Mouse (Mus musculus): Measurements from ENCODE around the gene Tspan18.

DNA sequence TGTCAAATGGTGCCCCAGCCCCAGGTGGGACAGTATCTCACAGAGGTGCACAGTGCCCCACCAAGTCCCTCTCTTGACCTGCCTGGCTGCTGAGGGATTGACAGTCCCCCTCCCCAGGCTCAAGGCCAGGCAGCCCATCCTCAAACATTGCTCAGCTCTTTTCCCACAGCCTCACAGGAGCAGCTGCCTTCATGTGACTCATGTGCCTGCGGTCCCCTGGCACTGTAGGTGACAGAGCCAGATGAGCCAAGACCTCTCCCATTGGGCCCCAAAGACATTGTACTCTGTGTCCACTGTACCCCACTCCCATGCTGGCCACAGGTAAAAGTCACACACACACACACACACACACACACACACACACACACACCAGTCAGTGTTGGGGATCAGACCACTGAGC lies 128.2 kb downstream of the Tspan18 start:
- TF ChIP-seq EP300 (IDR thresholded peaks at IDR 0.05; ENCODE audit: low read length): no peak
- TF ChIP-seq POLR2A (IDR thresholded peaks at IDR 0.05; ENCODE audit: low read depth, low read length): no peak
- no peak for TF ChIP-seq MAZ (IDR thresholded peaks at IDR 0.05; ENCODE audit: low read depth, low read length)
- TF ChIP-seq UBTF (IDR thresholded peaks at IDR 0.05; ENCODE audit: low read depth, low read length): no peak
- no peak for TF ChIP-seq CTCF (conservative IDR thresholded peaks at IDR 0.05 in 1 of 2, IDR thresholded peaks at IDR 0.05 in 1 of 2; ENCODE audit: low read depth in 2 of 2, low read length in 2 of 2)
- TF ChIP-seq MAX (IDR thresholded peaks at IDR 0.05; ENCODE audit: low read length): no peak

Measured in CH12.LX (cell line).